Mouse (Mus musculus): ENCODE measurements around the gene Rpl12.

DNA sequence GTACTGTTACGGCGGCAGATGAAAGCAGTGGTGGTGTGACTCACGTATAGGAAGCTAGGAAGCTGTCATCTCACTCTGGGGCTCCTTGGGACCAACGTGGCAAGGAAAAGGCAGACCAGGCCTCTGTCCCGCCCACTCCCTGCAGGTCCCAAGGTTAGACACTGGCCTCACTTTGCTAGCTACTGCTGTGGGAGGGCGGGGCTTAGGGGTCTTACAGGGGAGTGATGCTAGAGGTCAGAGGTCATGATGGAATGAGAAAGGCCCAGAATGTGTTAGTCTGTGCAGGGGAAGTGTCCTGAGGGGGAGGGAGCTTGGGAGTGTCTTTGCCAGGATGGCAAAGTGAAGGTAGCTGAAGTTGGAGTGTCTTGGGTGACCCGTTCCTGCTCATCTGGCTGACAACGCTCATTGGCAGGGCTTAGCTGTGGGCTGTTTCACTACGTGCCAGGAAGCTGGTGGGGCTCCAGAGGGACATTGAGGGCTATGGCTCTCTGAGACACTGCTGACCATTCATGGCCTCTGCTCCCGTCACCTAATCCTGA lies 37.0 kb upstream of the Rpl12 start:
- TF ChIP-seq POLR2A (IDR thresholded peaks at IDR 0.05; ENCODE audit: borderline replicate concordance, low read depth, low read length) (no peak), CTCF (IDR thresholded peaks at IDR 0.05; ENCODE audit: low read depth, low read length) (no peak)

Measured in bone marrow macrophage, adult 2 months (primary cell).